Mouse (Mus musculus) midbrain, embryonic 13.5 days (tissue): ENCODE results near the gene Qsox2. TPM values are rescaled to one million over a fixed set of nuclear protein-coding genes. Genes with fewer than 3 reads are reported as not detected.

Experiments
- ATAC-seq: fragments of 200-750 bp; cut with Nextera tagmentation; 2 replicates; pipeline ENCODE4 v1.8.0; 2017; ENCODE audit warnings: mild to moderate bottlenecking, moderate TSS enrichment, moderate library complexity
- H3K27ac ChIP-seq: fragments of 300-500 bp; sonication (generic); 2 replicates; pipeline ENCODE4 v1.5.1; 2015; ENCODE audit warnings: inconsistent platforms, mild to moderate bottlenecking, moderate library complexity
- H3K27me3 ChIP-seq: fragments of 300-500 bp; sonication (generic); 2 replicates; pipeline ENCODE4 v1.6.1; 2015; ENCODE audit warnings: mild to moderate bottlenecking, inconsistent platforms
- H3K36me3 ChIP-seq: fragments of 300-500 bp; sonication (generic); 2 replicates; pipeline ENCODE4 v1.6.1; 2015; ENCODE audit warnings: mild to moderate bottlenecking, inconsistent platforms
- H3K4me1 ChIP-seq: fragments of 300-500 bp; sonication (generic); replicated peaks from 2 replicates; pipeline ENCODE4 v1.6.1; 2015; ENCODE audit warnings: inconsistent platforms
- H3K4me2 ChIP-seq: fragments of 300-500 bp; sonication (generic); replicated peaks from 2 replicates; pipeline ENCODE4 v1.6.1; 2015; ENCODE audit warnings: moderate library complexity, mild to moderate bottlenecking, inconsistent platforms
- H3K4me3 ChIP-seq: fragments of 300-500 bp; sonication (generic); replicated peaks from 2 replicates; pipeline ENCODE4 v1.5.1; 2015; ENCODE audit warnings: mild to moderate bottlenecking, inconsistent platforms
- H3K9ac ChIP-seq: fragments of 300-500 bp; sonication (generic); replicated peaks from 2 replicates; pipeline ENCODE4 v1.6.1; 2015; ENCODE audit warnings: mild to moderate bottlenecking, inconsistent platforms
- H3K9me3 ChIP-seq: fragments of 300-500 bp; sonication (generic); 2 replicates; pipeline ENCODE4 v1.6.1; 2016; ENCODE audit warnings: mild to moderate bottlenecking, inconsistent platforms
- WGBS: fragments of 180-500 bp; shearing (Covaris S2); methylation state at CpG from one replicate; pipeline ENCODE4 v1.1.7; 2015; 5-methylcytosine and 5-hydroxymethylcytosine counted together
- polyA plus RNA-seq: library from polyadenylated mRNA; unstranded; fragments of >200 nt; fragmentation: Nextera tagmentation; extraction: Ambion mirVana; gene quantifications from 2 replicates; pipeline ENCODE4 v1.2.1, GENCODE M21; 2015

Gene Qsox2
- polyA plus RNA-seq, 1 experiment from 2014 or later: 15.7 TPM

- 0 out of 2 replicates have a peak, but pooled peaks cover 3% of the 10 kb centered on the region for H3K27me3 ChIP-seq
- no peak for ATAC-seq
- H3K4me1 ChIP-seq: no peaks in the 10 kb centered on the region
- no peak overlapping the region for H3K9ac ChIP-seq
- 67% methylated on average over 8 of the region's 8 CpGs for WGBS
- no peak overlapping the region for H3K27ac ChIP-seq
- no peak overlapping the region for H3K4me3 ChIP-seq
- H3K9me3 ChIP-seq: no peaks in the 10 kb centered on the region
- H3K36me3 ChIP-seq: no peaks in the 10 kb centered on the region
- H3K4me2 ChIP-seq: no peak overlapping the region
Observed at GRCm38 (mm10) chr2:26252514-26253206, 15.3 kb upstream of the Qsox2 start.

GRCm38 (mm10) chr2:26247531-26247930 is 10.2 kb upstream of the Qsox2 start:
- Histone ChIP-seq H3K27me3 (no peaks in the 10 kb centered on the region), H3K4me1 (no peaks in the 10 kb centered on the region), H3K9ac (no peak overlapping the region), H3K4me2 (no peak overlapping the region), H3K27ac (no peak overlapping the region), H3K9me3 (no peaks in the 10 kb centered on the region), H3K36me3 (no peaks in the 10 kb centered on the region), H3K4me3 (no peak overlapping the region)
- ATAC-seq: no peak
- 65% methylated on average over 3 of the region's 3 CpGs for WGBS

GRCm38 (mm10) chr2:26240841-26241240 is 3.5 kb upstream of the Qsox2 start:
- no peak overlapping the region for H3K9ac ChIP-seq
- no peaks in the 10 kb centered on the region for H3K9me3 ChIP-seq
- H3K4me2 ChIP-seq: no peak overlapping the region
- no peaks in the 10 kb centered on the region for H3K27me3 ChIP-seq
- no peaks in the 10 kb centered on the region for H3K36me3 ChIP-seq
- WGBS: 68% methylated on average over 3 of the region's 3 CpGs
- H3K4me1 ChIP-seq: peaks cover 9% of the 10 kb centered on the region
- H3K4me3 ChIP-seq: no peak overlapping the region
- no peak for ATAC-seq
- H3K27ac ChIP-seq: no peak overlapping the region

- no peak overlapping the region; the same call in 1 of the 2 replicates for H3K9ac ChIP-seq
- no peaks in the 10 kb centered on the region for H3K27me3 ChIP-seq
- H3K9me3 ChIP-seq: no peaks in the 10 kb centered on the region
- no peak overlapping the region for H3K4me2 ChIP-seq
- peaks cover 13% of the 10 kb centered on the region for H3K4me1 ChIP-seq
- H3K36me3 ChIP-seq: no peaks in the 10 kb centered on the region
- no peak for ATAC-seq
- 69% methylated on average over 9 of the region's 9 CpGs for WGBS
- H3K27ac ChIP-seq: no peak overlapping the region
- H3K4me3 ChIP-seq: no peak overlapping the region
Observed at GRCm38 (mm10) chr2:26240330-26240729, 3.0 kb upstream of the Qsox2 start.

GRCm38 (mm10) chr2:26236681-26237289 is 540 bp downstream of the Qsox2 start:
- H3K4me1 ChIP-seq: peaks cover 21% of the 10 kb centered on the region
- peak overlapping the region; percentile 83 for H3K4me2 ChIP-seq
- peak overlapping the region; percentile 89 for H3K9ac ChIP-seq
- H3K4me3 ChIP-seq: peak overlapping the region; percentile 92
- WGBS: under 1% methylated on average over 46 of the region's 51 CpGs
- ATAC-seq: peak; percentile 79
- 0 out of 2 replicates have a peak, but pooled peaks cover 2% of the 10 kb centered on the region for H3K36me3 ChIP-seq
- H3K27ac ChIP-seq: peak overlapping the region; percentile 84
- H3K27me3 ChIP-seq: no peaks in the 10 kb centered on the region
- no peaks in the 10 kb centered on the region for H3K9me3 ChIP-seq

GRCm38 (mm10) chr2:26234771-26235170 is 2.6 kb downstream of the Qsox2 start:
- Histone ChIP-seq H3K9me3 (no peaks in the 10 kb centered on the region), H3K4me3 (no peak overlapping the region), H3K27me3 (no peaks in the 10 kb centered on the region), H3K4me2 (no peak overlapping the region), H3K9ac (no peak overlapping the region), H3K27ac (no peak overlapping the region), H3K36me3 (0 out of 2 replicates have a peak, but pooled peaks cover 2% of the 10 kb centered on the region), H3K4me1 (peaks cover 21% of the 10 kb centered on the region)
- WGBS: 86% methylated on average over 2 of the region's 2 CpGs
- ATAC-seq: no peak

- no peak overlapping the region for H3K4me3 ChIP-seq
- H3K27ac ChIP-seq: no peak overlapping the region
- H3K4me1 ChIP-seq: peaks cover 21% of the 10 kb centered on the region
- no peaks in the 10 kb centered on the region for H3K27me3 ChIP-seq
- no peak overlapping the region for H3K9ac ChIP-seq
- H3K9me3 ChIP-seq: no peaks in the 10 kb centered on the region
- H3K4me2 ChIP-seq: no peak overlapping the region
- 82% methylated on average over 5 of the region's 5 CpGs for WGBS
- H3K36me3 ChIP-seq: 0 out of 2 replicates have a peak, but pooled peaks cover 2% of the 10 kb centered on the region
- no peak for ATAC-seq
Observed at GRCm38 (mm10) chr2:26234253-26234652, 3.1 kb downstream of the Qsox2 start.

- Histone ChIP-seq H3K4me3 (no peak overlapping the region), H3K9ac (no peak overlapping the region)
- WGBS: 87% methylated on average over 3 of the region's 3 CpGs
Observed at GRCm38 (mm10) chr2:26231366-26231765, 6.0 kb downstream of the Qsox2 start.

GRCm38 (mm10) chr2:26230253-26230652 is 7.1 kb downstream of the Qsox2 start:
- H3K4me3 ChIP-seq: no peak overlapping the region
- peaks cover 7% of the 10 kb centered on the region; the same call in 1 of the 2 replicates for H3K4me1 ChIP-seq
- no peaks in the 10 kb centered on the region for H3K27me3 ChIP-seq
- no peak overlapping the region for H3K27ac ChIP-seq
- no peak overlapping the region for H3K9ac ChIP-seq
- WGBS: 59% methylated on average over 4 of the region's 4 CpGs
- peaks cover 17% of the 10 kb centered on the region; the same call in 1 of the 2 replicates for H3K36me3 ChIP-seq
- no peak overlapping the region for H3K4me2 ChIP-seq
- H3K9me3 ChIP-seq: no peaks in the 10 kb centered on the region
- ATAC-seq: no peak

More at GRCm38 (mm10) chr2:26231366-26231765, 6.0 kb downstream of the Qsox2 start:
- H3K9me3 ChIP-seq: no peaks in the 10 kb centered on the region
- H3K4me2 ChIP-seq: no peak overlapping the region
- H3K36me3 ChIP-seq: 0 out of 2 replicates have a peak, but pooled peaks cover 7% of the 10 kb centered on the region
- no peak overlapping the region for H3K27ac ChIP-seq
- H3K27me3 ChIP-seq: no peaks in the 10 kb centered on the region
- H3K4me1 ChIP-seq: peaks cover 17% of the 10 kb centered on the region
- ATAC-seq: no peak

GRCm38 (mm10) chr2:26227788-26228187 is 9.5 kb downstream of the Qsox2 start:
- H3K4me3 ChIP-seq: no peak overlapping the region
- no peaks in the 10 kb centered on the region for H3K9me3 ChIP-seq
- no peak overlapping the region for H3K9ac ChIP-seq
- ATAC-seq: peak; percentile 83
- peaks cover 40% of the 10 kb centered on the region for H3K36me3 ChIP-seq
- WGBS: 54% methylated on average over 1 of the region's 1 CpGs
- no peaks in the 10 kb centered on the region for H3K27me3 ChIP-seq
- H3K4me2 ChIP-seq: no peak overlapping the region
- no peaks in the 10 kb centered on the region for H3K4me1 ChIP-seq
- no peak overlapping the region for H3K27ac ChIP-seq

GRCm38 (mm10) chr2:26225242-26225641 is 12.1 kb downstream of the Qsox2 start:
- 93% methylated on average over 4 of the region's 4 CpGs for WGBS
- ATAC-seq: no peak
- H3K36me3 ChIP-seq: peaks cover 63% of the 10 kb centered on the region

GRCm38 (mm10) chr2:26223961-26224360 is 13.4 kb downstream of the Qsox2 start:
- Histone ChIP-seq H3K9me3 (no peaks in the 10 kb centered on the region), H3K36me3 (peaks cover 76% of the 10 kb centered on the region), H3K4me1 (no peaks in the 10 kb centered on the region), H3K4me2 (no peak overlapping the region), H3K27me3 (no peaks in the 10 kb centered on the region), H3K4me3 (no peak overlapping the region), H3K9ac (no peak overlapping the region), H3K27ac (no peak overlapping the region)
- no peak for ATAC-seq
- WGBS: 97% methylated on average over 3 of the region's 3 CpGs

More at GRCm38 (mm10) chr2:26225242-26225641, 12.1 kb downstream of the Qsox2 start:
- Histone ChIP-seq H3K9me3 (no peaks in the 10 kb centered on the region), H3K4me3 (no peak overlapping the region), H3K27ac (no peak overlapping the region), H3K4me1 (no peaks in the 10 kb centered on the region), H3K4me2 (no peak overlapping the region), H3K27me3 (no peaks in the 10 kb centered on the region), H3K9ac (no peak overlapping the region)
